Mouse (Mus musculus): ENCODE results near the gene Gm10717. TPM values are rescaled to one million over a fixed set of nuclear protein-coding genes. Genes with fewer than 3 reads are reported as not detected.
"Not testable (repeated sequence)": the region's sequence is repeated elsewhere in the genome, so short reads cannot be mapped to it uniquely, and the experiment has no call there.

The Gm10717 gene
- polyA plus RNA-seq (2012; rRNA removed): not detected in 2 replicates

DNA sequence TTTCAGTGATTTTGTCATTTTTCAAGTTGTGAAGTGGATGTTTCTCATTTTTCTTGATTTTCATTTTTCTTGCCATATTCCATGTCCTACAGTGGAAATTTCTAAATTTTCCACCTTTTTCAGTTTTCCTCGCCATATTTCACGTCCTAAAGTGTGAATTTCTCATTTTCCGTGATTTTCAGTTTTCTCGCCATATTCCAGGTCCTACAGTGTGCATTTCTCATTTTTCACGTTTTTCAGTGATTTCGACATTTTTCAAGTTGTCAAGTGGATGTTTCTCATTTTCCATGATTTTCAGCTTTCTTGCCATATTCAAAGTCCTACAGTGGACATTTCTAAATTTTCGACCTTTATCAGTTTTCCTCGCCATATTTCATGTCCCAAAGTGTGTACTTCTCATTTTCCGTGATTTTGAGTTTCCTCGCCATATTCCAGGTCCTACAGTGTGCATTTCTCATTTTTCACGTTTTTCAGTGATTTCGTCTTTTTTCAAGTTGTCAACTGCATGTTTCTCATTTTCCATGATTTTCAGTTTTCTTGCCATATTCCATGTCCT lies at the start of gene Gm10717:
TSS of gene Gm10717 (plus strand) at position 506 of the 556 bp plus-strand sequence.
- not testable (repeated sequence) for H3K4me3 ChIP-seq (ENCODE audit: insufficient read depth, low read length); H3K27ac ChIP-seq (ENCODE audit: insufficient read depth, low read length); H3K4me1 ChIP-seq (ENCODE audit: control insufficient read depth, insufficient read depth, low read length)

GRCm38 (mm10) chr9:3000445-3000972 lies 24.7 kb upstream of the Gm10717 start, which contains the start of gene Gm10722:
Gm10722 (plus strand) TSS chr9:3000922.
- not testable (repeated sequence) for H3K4me3 ChIP-seq (ENCODE audit: insufficient read depth, low read length); H3K4me1 ChIP-seq (ENCODE audit: control insufficient read depth, insufficient read depth, low read length); H3K27ac ChIP-seq (ENCODE audit: insufficient read depth, low read length)

DNA sequence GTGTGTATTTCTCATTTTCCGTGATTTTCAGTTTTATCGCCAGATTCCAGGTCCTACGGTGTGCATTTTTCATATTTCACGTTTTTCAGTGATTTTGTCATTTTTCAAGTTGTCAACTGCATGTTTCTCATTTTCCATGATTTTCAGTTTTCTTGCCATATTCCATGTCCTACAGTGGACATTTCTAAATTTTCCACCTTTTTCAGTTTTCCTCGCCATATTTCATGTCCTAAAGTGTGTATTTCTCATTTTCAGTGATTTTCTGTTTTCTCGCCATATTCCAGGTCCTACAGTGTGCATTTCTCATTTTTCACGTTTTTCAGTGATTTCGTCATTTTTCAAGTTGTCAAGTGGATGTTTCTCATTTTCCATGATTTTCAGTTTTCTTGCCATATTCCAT lies 24.2 kb upstream of the Gm10717 start:
- not testable (repeated sequence) for H3K4me3 ChIP-seq (ENCODE audit: insufficient read depth, low read length); H3K4me1 ChIP-seq (ENCODE audit: control insufficient read depth, insufficient read depth, low read length); H3K27ac ChIP-seq (ENCODE audit: insufficient read depth, low read length)

GRCm38 (mm10) chr9:3001948-3002659 lies 23.1 kb upstream of the Gm10717 start:
- not testable (repeated sequence) for H3K4me1 ChIP-seq (ENCODE audit: control insufficient read depth, insufficient read depth, low read length); H3K4me3 ChIP-seq (ENCODE audit: insufficient read depth, low read length); H3K27ac ChIP-seq (ENCODE audit: insufficient read depth, low read length)

GRCm38 (mm10) chr9:3002794-3003396 lies 22.3 kb upstream of the Gm10717 start, which contains the start of gene Gm11168:
Gm11168 (plus strand) TSS chr9:3003346.
- H3K4me3 ChIP-seq (ENCODE audit: insufficient read depth, low read length): not testable (repeated sequence)

GRCm38 (mm10) chr9:3006179-3006578 lies 19.0 kb upstream of the Gm10717 start:
- not testable (repeated sequence) for H3K4me1 ChIP-seq (ENCODE audit: control insufficient read depth, insufficient read depth, low read length); H3K27ac ChIP-seq (ENCODE audit: insufficient read depth, low read length); H3K4me3 ChIP-seq (ENCODE audit: insufficient read depth, low read length)

More at GRCm38 (mm10) chr9:3002794-3003396, 22.3 kb upstream of the Gm10717 start, which contains the start of gene Gm11168:
- not testable (repeated sequence) for H3K27ac ChIP-seq (ENCODE audit: insufficient read depth, low read length); H3K4me1 ChIP-seq (ENCODE audit: control insufficient read depth, insufficient read depth, low read length)

DNA sequence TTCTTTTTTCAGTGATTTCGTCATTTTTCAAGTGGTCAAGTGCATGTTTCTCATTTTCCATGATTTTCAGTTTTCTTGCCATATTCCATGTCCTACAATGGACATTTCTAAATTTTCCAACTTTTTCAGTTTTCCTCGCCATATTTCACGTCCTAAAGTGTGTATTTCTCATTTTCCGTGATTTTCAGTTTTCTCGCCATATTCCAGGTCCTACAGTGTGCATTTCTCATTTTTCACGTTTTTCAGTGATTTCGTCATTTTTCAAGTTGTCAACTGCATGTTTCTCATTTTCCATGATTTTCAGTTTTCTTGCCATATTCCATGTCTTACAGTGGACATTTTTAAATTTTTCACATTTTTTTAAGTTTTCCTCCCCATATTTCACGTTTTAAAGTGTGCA lies 18.6 kb upstream of the Gm10717 start:
- not testable (repeated sequence) for H3K27ac ChIP-seq (ENCODE audit: insufficient read depth, low read length); H3K4me1 ChIP-seq (ENCODE audit: control insufficient read depth, insufficient read depth, low read length); H3K4me3 ChIP-seq (ENCODE audit: insufficient read depth, low read length)

DNA sequence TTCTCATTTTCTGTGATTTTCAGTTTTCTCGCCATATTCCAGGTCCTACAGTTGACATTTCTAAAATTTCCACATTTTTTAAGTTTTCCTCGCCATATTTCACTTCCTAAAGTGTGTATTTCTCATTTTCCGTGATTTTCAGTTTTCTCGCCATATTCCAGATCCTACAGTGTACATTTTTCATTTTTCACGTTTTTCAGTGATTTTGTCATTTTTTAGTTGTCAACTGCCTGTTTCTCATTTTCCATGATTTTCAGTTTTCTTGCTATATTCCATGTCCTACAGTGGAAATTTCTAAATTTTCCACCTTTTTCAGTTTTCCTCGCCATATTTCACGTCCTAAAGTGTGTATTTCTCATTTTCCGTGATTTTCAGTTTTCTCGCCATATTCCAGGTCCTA lies 17.9 kb upstream of the Gm10717 start:
- H3K4me3 ChIP-seq (ENCODE audit: insufficient read depth, low read length); H3K4me1 ChIP-seq (ENCODE audit: control insufficient read depth, insufficient read depth, low read length); H3K27ac ChIP-seq (ENCODE audit: insufficient read depth, low read length): not testable (repeated sequence)

- H3K4me1 ChIP-seq (ENCODE audit: control insufficient read depth, insufficient read depth, low read length); H3K4me3 ChIP-seq (ENCODE audit: insufficient read depth, low read length); H3K27ac ChIP-seq (ENCODE audit: insufficient read depth, low read length): not testable (repeated sequence)
These were observed 15.9 kb upstream of the Gm10717 start for GRCm38 (mm10) chr9:3009331-3009730.

DNA sequence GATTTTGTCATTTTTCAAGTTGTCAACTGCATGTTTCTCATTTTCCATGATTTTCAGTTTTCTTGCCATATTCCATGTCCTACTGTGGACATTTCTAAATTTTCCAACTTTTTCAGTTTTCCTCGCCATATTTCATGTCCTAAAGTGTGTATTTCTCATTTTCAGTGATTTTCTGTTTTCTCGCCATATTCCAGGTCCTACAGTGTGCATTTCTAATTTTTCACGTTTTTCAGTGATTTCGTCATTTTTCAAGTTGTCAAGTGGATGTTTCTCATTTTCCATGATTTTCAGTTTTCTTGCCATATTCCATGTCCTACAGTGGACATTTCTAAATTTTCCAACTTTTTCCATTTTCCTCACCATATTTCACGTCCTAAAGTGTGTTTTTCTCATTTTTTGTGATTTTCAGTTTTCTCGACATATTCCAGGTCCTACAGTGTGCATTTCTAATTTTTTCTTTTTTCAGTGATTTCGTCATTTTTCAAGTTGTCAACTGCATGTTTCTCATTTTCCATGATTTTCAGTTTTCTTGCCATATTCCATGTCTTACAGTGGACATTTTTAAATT lies 13.1 kb upstream of the Gm10717 start:
- not testable (repeated sequence) for H3K4me3 ChIP-seq (ENCODE audit: insufficient read depth, low read length); H3K27ac ChIP-seq (ENCODE audit: insufficient read depth, low read length); H3K4me1 ChIP-seq (ENCODE audit: control insufficient read depth, insufficient read depth, low read length)

DNA sequence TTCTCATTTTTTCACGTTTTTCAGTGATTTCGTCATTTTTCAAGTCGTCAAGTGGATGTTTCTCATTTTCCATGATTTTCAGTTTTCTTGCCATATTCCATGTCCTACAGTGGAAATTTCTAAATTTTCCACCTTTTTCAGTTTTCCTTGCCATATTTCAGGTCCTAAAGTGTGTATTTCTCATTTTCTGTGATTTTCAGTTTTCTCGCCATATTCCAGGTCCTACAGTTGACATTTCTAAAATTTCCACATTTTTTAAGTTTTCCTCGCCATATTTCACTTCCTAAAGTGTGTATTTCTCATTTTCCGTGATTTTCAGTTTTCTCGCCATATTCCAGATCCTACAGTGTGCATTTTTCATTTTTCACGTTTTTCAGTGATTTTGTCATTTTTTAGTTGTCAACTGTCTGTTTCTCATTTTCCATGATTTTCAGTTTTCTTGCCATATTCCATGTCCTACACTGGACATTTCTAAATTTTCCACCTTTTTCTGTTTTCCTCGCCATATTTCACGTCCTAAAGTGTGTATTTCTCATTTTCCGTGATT lies 12.4 kb upstream of the Gm10717 start, which contains the start of gene Gm10721:
TSS of gene Gm10721 (plus strand) at position 408 of the 547 bp plus-strand sequence.
- not testable (repeated sequence) for H3K4me1 ChIP-seq (ENCODE audit: control insufficient read depth, insufficient read depth, low read length); H3K4me3 ChIP-seq (ENCODE audit: insufficient read depth, low read length); H3K27ac ChIP-seq (ENCODE audit: insufficient read depth, low read length)

GRCm38 (mm10) chr9:3015354-3015753 lies 9.9 kb upstream of the Gm10717 start, which contains the start of gene Gm10720:
Gm10720 (plus strand) TSS chr9:3015654.
- H3K4me1 ChIP-seq (ENCODE audit: control insufficient read depth, insufficient read depth, low read length); H3K4me3 ChIP-seq (ENCODE audit: insufficient read depth, low read length); H3K27ac ChIP-seq (ENCODE audit: insufficient read depth, low read length): not testable (repeated sequence)

- not testable (repeated sequence) for H3K4me1 ChIP-seq (ENCODE audit: control insufficient read depth, insufficient read depth, low read length)
These were observed 9.3 kb upstream of the Gm10717 start for GRCm38 (mm10) chr9:3015896-3016295.

DNA sequence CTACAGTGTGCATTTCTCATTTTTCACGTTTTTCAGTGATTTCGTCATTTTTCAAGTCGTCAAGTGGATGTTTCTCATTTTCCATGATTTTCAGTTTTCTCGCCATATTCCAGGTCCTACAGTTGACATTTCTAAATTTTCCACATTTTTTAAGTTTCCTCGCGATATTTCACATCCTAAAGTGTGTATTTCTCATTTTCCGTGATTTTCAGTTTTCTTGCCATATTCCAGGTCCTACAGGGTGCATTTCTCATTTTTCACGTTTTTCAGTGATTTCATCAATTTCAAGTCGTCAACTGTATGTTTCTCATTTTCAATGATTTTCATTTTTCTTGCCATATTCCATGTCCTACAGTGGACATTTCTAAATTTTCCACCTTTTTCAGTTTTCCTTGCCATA lies 8.1 kb upstream of the Gm10717 start, which contains the start of gene Gm10719:
TSS of gene Gm10719 (plus strand) at position 301 of the 400 bp plus-strand sequence.
- H3K4me3 ChIP-seq (ENCODE audit: insufficient read depth, low read length); H3K27ac ChIP-seq (ENCODE audit: insufficient read depth, low read length); H3K4me1 ChIP-seq (ENCODE audit: control insufficient read depth, insufficient read depth, low read length): not testable (repeated sequence)

More at GRCm38 (mm10) chr9:3015896-3016295, 9.3 kb upstream of the Gm10717 start:
- not testable (repeated sequence) for H3K27ac ChIP-seq (ENCODE audit: insufficient read depth, low read length); H3K4me3 ChIP-seq (ENCODE audit: insufficient read depth, low read length)

DNA sequence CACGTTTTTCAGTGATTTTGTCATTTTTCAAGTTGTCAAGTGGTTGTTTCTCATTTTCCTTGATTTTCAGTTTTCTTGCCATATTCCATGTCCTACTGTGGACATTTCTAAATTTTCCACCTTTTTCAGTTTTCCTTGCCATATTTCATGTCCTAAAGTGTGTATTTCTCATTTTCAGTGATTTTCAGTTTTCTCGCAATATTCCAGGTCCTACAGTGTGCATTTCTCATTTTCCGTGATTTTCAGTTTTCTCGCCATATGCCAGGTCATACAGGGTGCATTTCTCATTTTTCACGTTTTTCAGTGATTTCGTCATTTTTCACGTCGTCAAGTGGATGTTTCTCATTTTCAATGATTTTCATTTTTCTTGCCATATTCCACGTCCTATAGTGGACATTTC lies 6.3 kb upstream of the Gm10717 start:
- H3K4me3 ChIP-seq (ENCODE audit: insufficient read depth, low read length); H3K27ac ChIP-seq (ENCODE audit: insufficient read depth, low read length); H3K4me1 ChIP-seq (ENCODE audit: control insufficient read depth, insufficient read depth, low read length): not testable (repeated sequence)

Measured in cortical plate, adult 2 months (tissue).